Mouse (Mus musculus) liver, embryonic 14.5 days (tissue): ENCODE measurements around the gene Gsta3. TPM values are rescaled to one million over a fixed set of nuclear protein-coding genes. Genes with fewer than 3 reads are reported as not detected.
"Not testable (repeated sequence)": the region's sequence is repeated elsewhere in the genome, so short reads cannot be mapped to it uniquely, and the experiment has no call there.

Experiments used
- ATAC-seq: fragments of 200-750 bp; cut with Nextera tagmentation; 2 replicates; pipeline ENCODE4 v1.8.0; 2017; ENCODE audit warnings: moderate number of reproducible peaks, mild to moderate bottlenecking, moderate library complexity; ENCODE audit not compliant: insufficient read depth
- DNase-seq, 3 experiments: peaks; one replicate each; pipeline ENCODE4 v3.0.0-alpha.2; 2012 to 2013; ENCODE audit warnings: low read depth in 3 of 3, low spot score in 3 of 3
- H3K27ac ChIP-seq: fragments of 300-500 bp; sonication (generic); 2 replicates; pipeline ENCODE4 v1.5.1; 2014; ENCODE audit warnings: moderate library complexity, mild to moderate bottlenecking, control low read depth, inconsistent platforms
- H3K27me3 ChIP-seq: fragments of 300-500 bp; sonication (generic); 2 replicates; pipeline ENCODE4 v1.6.1; 2014; ENCODE audit warnings: mild to moderate bottlenecking, low read length, moderate library complexity; ENCODE audit not compliant: control insufficient read depth, insufficient read depth
- H3K36me3 ChIP-seq: fragments of 300-500 bp; sonication (generic); replicated peaks from 2 replicates; pipeline ENCODE4 v1.6.1; 2014; ENCODE audit warnings: low read depth; ENCODE audit not compliant: control insufficient read depth, insufficient read depth
- H3K4me1 ChIP-seq, 2 experiments: fragments of 200-500 bp in 1 of 2; fragments of 300-500 bp in 1 of 2; sonication (generic) in 1 of 2; replicated peaks; 2 replicates each; pipeline ENCODE4 v1.6.1; 2012 to 2014; ENCODE audit warnings: antibody characterized with exemption in 1 of 2, inconsistent platforms in 1 of 2, low read length in 1 of 2; ENCODE audit not compliant: control insufficient read depth in 2 of 2, insufficient read depth in 2 of 2
- H3K4me2 ChIP-seq: fragments of 300-500 bp; sonication (generic); 2 replicates; pipeline ENCODE4 v1.6.1; 2014; ENCODE audit warnings: low read depth, mild to moderate bottlenecking, control low read depth, moderate library complexity
- H3K4me3 ChIP-seq, 2 experiments: fragments of 200-500 bp in 1 of 2; fragments of 300-500 bp in 1 of 2; sonication (generic) in 1 of 2; 2 replicates each; pipeline ENCODE4 v1.5.1; 2012 to 2014; ENCODE audit warnings: low read depth in 2 of 2, low read length in 2 of 2, mild to moderate bottlenecking in 2 of 2, control low read depth in 1 of 2, inconsistent platforms in 1 of 2, moderate library complexity in 1 of 2; ENCODE audit not compliant: insufficient read depth in 1 of 2
- H3K9ac ChIP-seq: fragments of 300-500 bp; sonication (generic); replicated peaks from 2 replicates; pipeline ENCODE4 v1.6.1; 2014; ENCODE audit warnings: mild to moderate bottlenecking, control low read depth, moderate library complexity
- H3K9me3 ChIP-seq: fragments of 300-500 bp; sonication (generic); 2 replicates; pipeline ENCODE4 v1.6.1; 2016; ENCODE audit warnings: low read length, mixed read lengths; ENCODE audit not compliant: control insufficient read depth
- CTCF ChIP-seq: IDR thresholded peaks from 2 replicates; pipeline ENCODE4 v1.5.1; 2016; ENCODE audit warnings: antibody characterized with exemption, low read depth, control low read depth
- EP300 ChIP-seq: IDR thresholded peaks from 2 replicates; pipeline ENCODE4 v1.6.1; 2016; ENCODE audit warnings: antibody characterized with exemption, low read depth
- WGBS: fragments of 180-500 bp; shearing (Covaris S2); extraction: QIAGEN DNeasy Blood & Tissue Kit; methylation state at CpG from one replicate; pipeline ENCODE4 v1.1.7; 2014; ENCODE audit not compliant: insufficient replicate concordance; 5-methylcytosine and 5-hydroxymethylcytosine counted together
- polyA plus RNA-seq, 2 experiments: library from polyadenylated mRNA; depleted of rRNA in 1 of 2; stranded (reverse) in 1 of 2; unstranded in 1 of 2; fragments of >200 nt; fragmentation: Nextera tagmentation in 1 of 2; extraction: Ambion mirVana in 1 of 2; gene quantifications; 2 replicates each; pipeline versions ENCODE4 v1.2.1 to v1.2.3; 2012 to 2014

Gene Gsta3
- polyA plus RNA-seq, 2 experiments = 45.0 to 49.6 TPM

DNA sequence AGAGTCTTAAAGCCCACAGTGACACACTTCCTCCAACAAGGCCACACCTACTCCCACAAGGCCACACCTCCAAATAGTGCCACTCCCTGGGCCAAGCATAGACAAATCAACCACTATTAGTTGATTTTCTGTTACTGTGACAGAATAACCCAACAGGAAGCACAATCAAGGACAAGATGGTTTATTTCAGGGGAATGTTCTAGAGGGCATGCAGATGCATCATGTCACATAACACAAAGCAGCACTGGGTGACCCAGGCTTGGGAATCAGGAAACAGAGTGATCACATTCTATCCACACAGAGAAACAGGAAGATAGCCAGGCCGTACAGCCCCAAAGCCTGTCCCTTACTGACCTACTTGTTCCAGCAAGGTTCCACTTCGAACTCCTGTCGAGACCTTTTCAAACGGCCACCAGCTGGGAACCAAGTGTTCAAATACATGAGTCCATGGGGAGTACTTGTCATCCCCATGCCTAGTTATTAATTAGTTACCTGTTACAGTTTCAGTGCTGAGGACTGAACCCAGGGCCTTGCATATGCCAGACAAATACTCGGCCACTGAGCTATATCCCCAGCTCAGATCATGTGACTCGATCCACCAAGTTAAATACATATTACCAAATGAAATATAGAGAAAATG is 12.5 kb upstream of the Gsta3 start:
- Histone ChIP-seq H3K27ac (no peak overlapping the region), H3K4me2 (no peak overlapping the region), H3K9ac (no peak overlapping the region), H3K9me3 (no peaks in the 10 kb centered on the region), H3K4me3 (no peak overlapping the region), H3K36me3 (no peaks in the 10 kb centered on the region), H3K27me3 (no peaks in the 10 kb centered on the region), H3K4me1 (peaks cover 0 to 6% of the 10 kb centered on the region in 2 experiments; a peak in 2 of 4 replicates)
- no peak for ATAC-seq
- TF ChIP-seq CTCF (no peak), EP300 (no peak)
- no peak for DNase-seq
- WGBS = 74% methylated on average over 6 of the region's 6 CpGs

DNA sequence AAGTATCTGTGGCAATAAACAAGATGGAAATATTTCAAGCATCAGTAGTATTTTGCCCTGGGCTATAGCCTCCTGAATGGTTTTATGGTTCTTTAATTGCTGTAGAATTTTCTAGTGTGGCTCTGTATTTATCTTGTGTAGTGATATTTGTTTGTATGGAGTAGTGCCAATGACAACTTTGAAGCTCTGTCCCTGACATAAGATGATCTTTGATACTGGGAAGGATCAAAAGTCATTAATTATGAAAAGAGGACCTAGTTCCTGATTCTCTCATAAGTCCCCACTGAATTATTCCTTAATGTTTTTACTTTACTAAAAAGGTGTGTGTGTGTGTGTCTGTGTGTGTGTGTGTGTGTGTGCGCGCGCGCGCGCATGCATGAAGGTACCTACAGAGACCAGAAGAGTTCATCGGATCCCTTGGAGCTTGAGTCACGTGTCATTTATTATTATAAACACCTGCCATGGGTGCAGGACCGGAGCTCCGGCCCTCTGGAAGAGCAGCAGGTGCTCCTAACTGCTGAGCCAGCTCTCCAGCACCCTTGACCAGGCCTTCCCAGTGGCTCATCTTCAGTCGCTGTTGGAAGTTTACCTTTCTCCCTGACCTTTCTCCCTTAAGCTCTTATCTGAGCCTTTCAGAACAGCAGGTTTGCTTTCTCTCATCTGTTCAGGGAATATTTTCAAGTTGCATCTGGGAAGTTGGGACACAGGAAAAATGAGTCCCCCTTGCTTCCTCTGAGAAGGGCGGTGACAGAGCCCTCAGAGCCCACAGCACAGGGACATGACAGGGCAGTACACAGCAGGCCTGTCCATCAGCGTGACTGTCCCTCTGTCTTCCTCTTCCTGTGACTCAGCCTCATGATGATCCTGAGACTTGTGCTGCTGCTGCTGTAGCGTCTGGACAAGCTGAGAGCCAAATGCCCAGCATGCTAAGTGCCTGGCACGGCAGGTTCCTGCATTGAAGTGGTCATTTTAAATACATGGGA is 11.4 kb upstream of the Gsta3 start:
- H3K4me3 ChIP-seq, H3K9ac ChIP-seq, H3K4me2 ChIP-seq, H3K9me3 ChIP-seq, ATAC-seq, H3K27me3 ChIP-seq, H3K27ac ChIP-seq, H3K36me3 ChIP-seq, H3K4me1 ChIP-seq, DNase-seq: not testable (repeated sequence)
- WGBS = 68% methylated on average over 15 of the region's 15 CpGs

DNA sequence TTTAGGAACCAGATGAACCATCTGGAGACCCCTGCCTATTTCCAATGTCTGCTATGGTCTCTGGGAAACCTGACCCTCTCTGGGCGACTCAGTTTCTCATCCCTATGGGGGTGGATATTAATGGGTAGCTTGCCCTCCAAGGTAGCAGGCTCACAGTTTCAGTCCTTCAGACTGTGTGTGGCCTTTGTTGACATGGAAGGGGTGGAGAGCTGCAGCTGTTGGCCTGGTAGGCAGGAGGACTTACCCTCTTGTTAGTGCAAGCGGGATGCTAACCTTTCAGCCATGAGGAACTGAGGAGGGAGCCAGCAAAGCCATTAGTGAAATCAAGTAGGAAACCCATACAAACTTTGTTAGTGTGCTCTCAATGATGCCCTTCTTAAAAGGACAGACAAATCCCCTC is 10.0 kb upstream of the Gsta3 start:
- no peak for ATAC-seq

DNA sequence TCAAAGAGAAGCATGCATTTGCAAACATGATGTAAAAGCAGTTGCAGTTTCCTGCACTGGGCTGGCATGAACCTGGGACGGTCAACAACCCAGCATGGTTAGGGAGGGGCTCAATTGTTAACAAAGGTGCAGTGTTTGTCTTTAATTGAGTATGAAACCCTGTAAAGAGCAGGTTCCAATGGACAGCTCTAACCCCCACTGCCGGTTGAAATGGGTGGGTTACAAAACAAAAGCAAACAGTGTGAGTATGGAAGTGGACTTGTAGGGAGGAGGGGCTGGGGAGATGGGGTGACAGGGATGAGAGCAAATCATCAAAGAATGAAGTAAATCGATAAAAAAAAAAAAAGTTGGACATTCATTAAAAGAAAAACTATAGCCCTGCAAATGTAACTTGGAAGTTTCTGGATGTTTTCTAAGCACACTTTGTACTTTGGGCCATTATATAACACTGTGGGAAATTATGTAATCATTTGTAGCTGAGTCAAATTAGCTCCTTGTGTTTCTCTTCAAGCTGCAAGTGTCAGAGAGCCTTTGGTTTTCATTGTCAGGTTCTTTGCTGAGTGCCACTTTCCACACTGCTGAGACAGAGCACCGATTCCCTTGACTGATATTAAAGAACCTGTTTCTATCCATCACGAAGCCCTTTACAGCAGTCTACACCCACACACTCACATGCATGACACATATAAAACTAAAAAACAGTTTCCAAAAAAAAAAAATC is 8.5 kb upstream of the Gsta3 start:
- DNase-seq = peak; percentile 13 to 17 (median 17)
- TF ChIP-seq CTCF (no peak), EP300 (no peak)
- peak; percentile 71; the same call in 1 of the 2 replicates for ATAC-seq
- Histone ChIP-seq H3K4me1 (peaks cover 0 to 6% of the 10 kb centered on the region in 2 experiments; a peak in 2 of 4 replicates), H3K27me3 (no peaks in the 10 kb centered on the region), H3K9ac (no peak overlapping the region), H3K36me3 (no peaks in the 10 kb centered on the region), H3K4me2 (no peak overlapping the region), H3K27ac (no peak overlapping the region), H3K9me3 (no peaks in the 10 kb centered on the region), H3K4me3 (no peak overlapping the region)
- WGBS = 49% methylated on average over 5 of the region's 5 CpGs

More for the DNA sequence above, 10.0 kb upstream of the Gsta3 start:
- H3K9ac ChIP-seq = no peak overlapping the region
- no peak overlapping the region for H3K27ac ChIP-seq
- H3K4me3 ChIP-seq = no peak overlapping the region
- 73% methylated on average over 2 of the region's 2 CpGs for WGBS
- H3K9me3 ChIP-seq = no peaks in the 10 kb centered on the region
- H3K27me3 ChIP-seq = no peaks in the 10 kb centered on the region
- TF ChIP-seq CTCF (no peak), EP300 (no peak)
- no peak for DNase-seq
- peaks cover 0 to 6% of the 10 kb centered on the region in 2 experiments; a peak in 2 of 4 replicates for H3K4me1 ChIP-seq
- no peak overlapping the region for H3K4me2 ChIP-seq
- no peaks in the 10 kb centered on the region for H3K36me3 ChIP-seq
